8 mouse cellular contexts compared by ENCODE assay signal in genomic region chr10:39557851-39558250, GRCm38 (mm10). TPM values are rescaled to one million over a fixed set of nuclear protein-coding genes. Genes with fewer than 3 reads are reported as not detected.
DNase-seq lines count a peak whose midpoint lies in the region; ATAC-seq and TF ChIP-seq lines count a peak whose summit lies in the region.

No protein-coding gene starts in this region.

- WGBS in heart, embryonic 11.5 days (ENCODE audit: insufficient replicate concordance): 24% methylated on average over 6 of the region's 7 CpGs
- 56% methylated on average over 7 of the region's 7 CpGs for WGBS in midbrain, embryonic 11.5 days

- H3K4me3 ChIP-seq in gastrocnemius, adult 2 months: peak overlapping the region; percentile 58
- no peak overlapping the region for H3K4me3 ChIP-seq in heart, embryonic 11.5 days (ENCODE audit: low read depth, low read length)
- H3K4me3 ChIP-seq in midbrain, embryonic 11.5 days (ENCODE audit: low read depth, low read length): no peak overlapping the region

- intact Hi-C loops in gastrocnemius, adult 2 months (cut with DNase I): loop anchor here (1.0 kb wide), 1 partner anchor 174 kb away; the partner anchor contains the start of gene Rev3l

- H3K9ac ChIP-seq in heart, embryonic 11.5 days (ENCODE audit: low read depth, low read length): peak overlapping the region; percentile 49; the same call in 1 of the 2 replicates
- 0 out of 2 replicates have a peak overlapping the region, but pooled peaks have one; percentile 21 for H3K9ac ChIP-seq in midbrain, embryonic 11.5 days (ENCODE audit: low read length)

- ATAC-seq in heart, embryonic 11.5 days (replicated peaks; ENCODE audit: insufficient number of reproducible peaks, low FRiP score, low TSS enrichment): peak; percentile 48; the same call in 1 of the 2 replicates
- ATAC-seq in midbrain, embryonic 11.5 days (ENCODE audit: low FRiP score): no peak
- no peak for ATAC-seq in activated CD4-positive, CD25-positive, alpha-beta regulatory T cell, adult 4 months

- no peak for TF ChIP-seq CTCF in gastrocnemius, adult 2 months (IDR thresholded peaks at IDR 0.05)

- peak; percentile 86 for DNase-seq in gastrocnemius, adult 2 months
- no peak for DNase-seq in gastrocnemius, postnatal 4 days (ENCODE audit: low spot score in 2 of 2)
- peak; percentile 72 for DNase-seq in kidney, adult 9 months
- DNase-seq in midbrain, embryonic 11.5 days (ENCODE audit: low spot score, missing footprints): no peak
- no peak for DNase-seq in MN1 (ENCODE audit: low spot score)
- no peak for DNase-seq in spleen, adult 12 weeks (ENCODE audit: low spot score)

- H3K36me3 ChIP-seq in heart, embryonic 11.5 days (ENCODE audit: control insufficient read depth, insufficient read depth, low read length): no peaks in the 10 kb centered on the region
- H3K36me3 ChIP-seq in midbrain, embryonic 11.5 days (ENCODE audit: control insufficient read depth, insufficient read depth, low read length): no peaks in the 10 kb centered on the region

- H3K4me2 ChIP-seq in heart, embryonic 11.5 days: no peak overlapping the region
- no peak overlapping the region for H3K4me2 ChIP-seq in midbrain, embryonic 11.5 days

- no peaks in the 10 kb centered on the region for H3K9me3 ChIP-seq in heart, embryonic 11.5 days (replicated peaks; ENCODE audit: control insufficient read depth, low read length)
- H3K9me3 ChIP-seq in midbrain, embryonic 11.5 days (ENCODE audit: control insufficient read depth, low read length): no peaks in the 10 kb centered on the region

- no peaks in the 10 kb centered on the region for H3K27me3 ChIP-seq in heart, embryonic 11.5 days (ENCODE audit: control insufficient read depth, insufficient read depth, low read length)
- H3K27me3 ChIP-seq in midbrain, embryonic 11.5 days (ENCODE audit: control insufficient read depth, insufficient read depth, low read length): no peaks in the 10 kb centered on the region

- peaks cover 65% of the 10 kb centered on the region for H3K4me1 ChIP-seq in heart, embryonic 11.5 days (ENCODE audit: control insufficient read depth, insufficient read depth, low read length)
- H3K4me1 ChIP-seq in midbrain, embryonic 11.5 days (ENCODE audit: control insufficient read depth, insufficient read depth, low read length): peaks cover 29% of the 10 kb centered on the region

- peak overlapping the region; percentile 94 for H3K27ac ChIP-seq in gastrocnemius, adult 2 months
- peak overlapping the region; percentile 73 for H3K27ac ChIP-seq in heart, embryonic 11.5 days (ENCODE audit: low read depth, low read length)
- no peak overlapping the region for H3K27ac ChIP-seq in midbrain, embryonic 11.5 days (ENCODE audit: low read depth, low read length)

RNA-seq across cellular contexts. Expression of gene Traf3ip2, which starts 54.9 kb away (rescaled TPM):
- 1 to 10 TPM; 5.5 to 9.0 TPM for total RNA-seq in gastrocnemius, adult 2 months (2021)
- total RNA-seq in gastrocnemius, postnatal 4 days (2021): 1 to 10 TPM; 4.4 to 5.8 TPM
- 11.6 and 12.9 TPM in 2 replicates for polyA plus RNA-seq in heart, embryonic 11.5 days (2014; fragmentation: Nextera tagmentation; extraction: Ambion mirVana)
- polyA plus RNA-seq in midbrain, embryonic 11.5 days (2014; fragmentation: Nextera tagmentation; extraction: Ambion mirVana): 3.9 TPM in 2 replicates
- polyA plus RNA-seq in activated CD4-positive, CD25-positive, alpha-beta regulatory T cell, adult 4 months (2017; shearing (Covaris generic)): 10 to 100 TPM; 33.8 to 34.0 TPM

Comparison
In these comparisons a context has a peak if more than half of its experiments do, and no peak if none do; other contexts are left out.
1. DNase-seq: peak in gastrocnemius, adult 2 months (single experiment) and kidney, adult 9 months (single experiment); none in gastrocnemius, postnatal 4 days (0 of 2), midbrain, embryonic 11.5 days (single experiment), MN1 (single experiment) and spleen, adult 12 weeks (single experiment).